Mouse (Mus musculus) lung, adult 10 weeks (tissue): ENCODE measurements around the gene Piwil4. TPM values are rescaled to one million over a fixed set of nuclear protein-coding genes. Genes with fewer than 3 reads are reported as not detected.

Experiments
- polyA plus RNA-seq: library from polyadenylated mRNA; stranded (reverse); fragments of 350-450 nt; fragmentation: Illumina TruSeq; extraction: RNeasy Lipid Tissue Mini Kit (QIAGEN cat#74804); gene quantifications from one replicate; pipeline ENCODE4 v1.2.3, GENCODE M21; 2014; ENCODE audit warnings: low read depth, low replicate concordance; ENCODE audit not compliant: insufficient read depth

The Piwil4 gene
- polyA plus RNA-seq = 3.1 TPM

DNA sequence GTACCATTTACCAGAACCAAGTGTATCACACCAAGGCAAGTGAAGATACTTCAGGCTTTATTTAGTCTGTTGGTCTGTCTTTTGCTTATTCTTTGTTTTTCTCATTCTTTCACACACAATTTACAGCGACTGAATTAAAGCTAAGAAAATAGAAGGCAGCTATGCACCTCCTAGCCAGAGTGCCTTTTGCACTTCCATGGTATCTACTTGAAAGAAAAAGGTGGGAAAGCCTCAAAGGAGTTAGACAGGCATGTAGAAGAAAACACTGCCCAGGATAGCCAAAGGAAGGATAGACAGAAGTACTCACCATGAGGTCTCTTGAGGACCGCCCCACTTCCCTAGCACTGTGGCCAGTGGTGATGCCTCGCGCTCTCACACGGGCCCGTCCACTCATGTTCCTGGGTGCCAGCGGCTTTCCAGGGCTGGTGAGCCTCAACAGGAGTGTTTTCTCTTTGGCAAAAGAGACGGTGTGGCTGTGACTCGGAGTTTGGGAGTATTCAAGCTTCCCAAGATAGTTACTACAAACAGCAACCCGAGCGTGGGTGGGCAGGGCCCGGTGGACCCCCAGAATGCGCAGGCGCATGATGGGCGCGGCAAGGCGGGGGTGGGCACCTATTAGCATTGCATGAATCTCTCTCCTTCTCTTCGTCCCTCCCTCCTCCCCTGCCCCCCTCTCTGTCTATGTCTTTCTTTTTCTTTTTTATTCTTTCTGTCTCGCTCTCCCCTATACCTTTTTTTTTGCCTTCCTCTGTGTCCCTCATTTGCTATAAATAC lies at the start of gene Piwil4:
Piwil4 (minus strand) TSS at position 583 of the 774 bp plus-strand sequence.

DNA sequence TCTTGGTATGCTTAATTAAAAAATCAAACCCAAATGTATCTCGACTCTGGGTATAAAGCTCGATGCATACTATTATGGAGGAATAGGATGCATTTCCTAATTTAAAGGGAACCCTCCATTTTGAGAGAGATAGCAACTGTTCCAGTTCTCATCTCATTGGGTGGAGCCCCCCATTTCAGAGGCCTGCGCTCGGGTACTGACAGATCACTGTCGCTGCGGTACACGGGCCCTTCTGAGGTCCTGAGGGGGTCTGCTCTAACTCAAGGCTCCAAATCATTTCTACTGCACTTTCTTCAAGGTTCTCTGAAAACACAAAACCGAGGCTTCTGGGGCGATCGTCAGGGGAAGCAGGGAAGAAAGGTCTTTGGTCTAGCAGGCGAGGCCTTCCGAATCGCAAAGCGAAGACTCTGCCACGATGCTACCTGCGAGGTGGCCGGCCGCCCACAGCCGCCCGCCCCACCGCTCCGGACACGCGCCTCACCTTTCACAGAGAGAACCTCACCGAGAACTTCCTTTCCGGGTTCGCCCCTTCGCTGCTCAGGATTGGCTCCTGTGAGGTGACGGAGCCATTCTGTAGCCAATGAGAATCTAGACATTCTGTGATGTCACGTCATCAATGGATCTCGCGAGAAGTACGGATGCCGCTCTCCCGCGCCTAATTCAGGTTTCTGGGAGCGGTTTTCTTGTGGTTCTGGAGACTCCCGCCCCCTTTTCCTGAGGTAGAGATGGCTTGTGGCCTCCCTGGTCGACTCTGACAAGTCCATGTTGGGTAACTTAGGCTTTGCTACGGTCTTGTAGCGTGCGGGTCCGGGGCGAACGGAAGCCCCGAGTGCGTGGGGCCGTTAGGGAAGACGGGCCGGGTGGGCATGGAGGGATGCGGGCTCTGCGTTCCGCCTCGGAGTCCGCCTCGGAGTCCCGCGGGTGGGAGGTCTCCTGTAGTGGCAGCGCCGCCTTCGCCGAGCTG lies 43.8 kb upstream of the Piwil4 start, which contains the start of the genes Mre11a and Ankrd49:
Mre11a (plus strand) TSS at position 616 of the 964 bp plus-strand sequence.
Ankrd49 (minus strand) TSS at position 818 of the 964 bp plus-strand sequence.

GRCm38 (mm10) chr9:14770803-14771471 lies 30.4 kb upstream of the Piwil4 start, which contains the start of gene 1700012B09Rik:
Gene 1700012B09Rik, minus strand, starts transcription at chr9:14771030.

GRCm38 (mm10) chr9:14752001-14752522 lies 11.5 kb upstream of the Piwil4 start, which contains the start of gene Fut4:
Gene Fut4, minus strand, starts transcription at chr9:14752393.

Other genes with a start within 250 kb of the Piwil4 start
- gene Kdm4d, start 240.3 kb downstream of the Piwil4 start, polyA plus RNA-seq = not detected
- gene Cwc15, start 240.1 kb downstream of the Piwil4 start, polyA plus RNA-seq = 117 TPM
- 11.1 TPM for gene Amotl1, start 95.7 kb downstream of the Piwil4 start, polyA plus RNA-seq
- gene Fut4, start 11.7 kb upstream of the Piwil4 start, polyA plus RNA-seq = 2.2 TPM
- 8.4 TPM for gene 1700012B09Rik, start 30.3 kb upstream of the Piwil4 start, polyA plus RNA-seq
- 4.5 TPM for gene Mre11a, start 43.9 kb upstream of the Piwil4 start, polyA plus RNA-seq
- gene Ankrd49, start 44.1 kb upstream of the Piwil4 start, polyA plus RNA-seq = 4.6 TPM
- gene Gpr83, start 119.5 kb upstream of the Piwil4 start, polyA plus RNA-seq = 0.07 TPM
- gene Izumo1r, start 163.2 kb upstream of the Piwil4 start, polyA plus RNA-seq = 0.45 TPM